Mouse (Mus musculus): ENCODE results near the gene Snf8.
A peak's percentile ranks its signal among the peaks of the same experiment; 100 is the strongest.

Snf8 gene

DNA sequence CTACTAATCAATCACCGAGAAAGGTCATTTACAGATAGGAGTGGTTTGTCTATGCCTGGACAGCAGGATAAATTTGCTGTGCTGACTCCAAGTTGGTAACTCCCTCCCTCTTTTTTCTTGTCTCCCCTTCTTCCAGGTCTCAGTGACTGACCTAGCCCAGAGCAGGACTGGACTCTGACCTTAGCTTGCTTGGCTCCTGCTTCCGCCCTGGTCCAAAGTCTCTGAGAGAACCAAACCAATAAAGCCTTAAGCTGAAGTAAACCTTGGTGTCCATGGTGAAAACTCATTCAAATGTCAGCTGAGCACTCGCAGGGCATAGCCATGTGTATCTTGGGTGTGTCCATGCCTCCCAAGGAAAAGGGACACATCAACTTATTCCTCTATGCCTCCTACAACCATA is 4.1 kb upstream of the Snf8 start:
- DNase-seq: no peak

GRCm38 (mm10) chr11:96031701-96032100 is 3.0 kb upstream of the Snf8 start:
- no peak for DNase-seq

GRCm38 (mm10) chr11:96033264-96033663 is 1.4 kb upstream of the Snf8 start:
- DNase-seq: no peak

- DNase-seq: no peak
These were observed 569 bp upstream of the Snf8 start for GRCm38 (mm10) chr11:96034116-96034515.

GRCm38 (mm10) chr11:96035133-96035532 is 448 bp downstream of the Snf8 start:
- DNase-seq: peak; percentile 23

- no peak for DNase-seq
These were observed 2.8 kb downstream of the Snf8 start for GRCm38 (mm10) chr11:96037499-96037898.

- no peak for DNase-seq
These were observed 3.9 kb downstream of the Snf8 start for GRCm38 (mm10) chr11:96038560-96038959.

DNA sequence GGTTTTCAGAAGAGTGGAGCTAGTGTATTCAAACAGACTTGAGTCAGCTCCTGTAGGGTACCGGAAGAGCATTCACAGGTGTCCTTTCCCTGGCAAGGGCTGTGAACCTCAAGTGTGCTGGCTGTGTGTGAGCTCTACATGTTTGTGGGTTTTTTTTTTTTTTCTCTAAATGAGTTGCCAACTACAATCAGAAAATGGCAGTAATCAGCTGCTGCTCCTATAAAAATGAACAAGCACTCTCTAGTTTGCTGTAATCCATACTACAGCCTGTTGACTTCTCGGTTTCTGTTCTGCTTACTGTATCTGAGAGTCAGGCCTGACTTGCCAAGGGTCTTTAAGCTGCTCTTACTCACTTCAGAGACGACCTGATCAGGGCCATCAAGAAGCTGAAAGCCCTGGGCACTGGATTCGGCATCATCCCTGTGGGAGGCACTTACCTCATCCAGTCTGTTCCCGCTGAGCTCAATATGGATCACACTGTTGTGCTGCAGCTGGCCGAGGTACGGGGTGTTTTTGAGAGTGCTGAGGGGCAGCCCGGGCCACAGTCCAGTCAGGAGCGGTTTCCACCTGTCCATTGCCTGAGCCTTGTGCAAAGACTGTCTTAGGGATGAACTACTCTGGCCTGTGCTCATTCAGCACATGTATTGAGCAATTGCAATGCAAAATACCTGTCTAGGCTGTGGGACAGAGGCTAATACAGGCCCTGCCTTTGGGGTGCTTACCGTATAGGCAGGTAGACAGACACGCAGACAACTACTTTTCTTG is 10.3 kb downstream of the Snf8 start:
- no peak for DNase-seq

DNA sequence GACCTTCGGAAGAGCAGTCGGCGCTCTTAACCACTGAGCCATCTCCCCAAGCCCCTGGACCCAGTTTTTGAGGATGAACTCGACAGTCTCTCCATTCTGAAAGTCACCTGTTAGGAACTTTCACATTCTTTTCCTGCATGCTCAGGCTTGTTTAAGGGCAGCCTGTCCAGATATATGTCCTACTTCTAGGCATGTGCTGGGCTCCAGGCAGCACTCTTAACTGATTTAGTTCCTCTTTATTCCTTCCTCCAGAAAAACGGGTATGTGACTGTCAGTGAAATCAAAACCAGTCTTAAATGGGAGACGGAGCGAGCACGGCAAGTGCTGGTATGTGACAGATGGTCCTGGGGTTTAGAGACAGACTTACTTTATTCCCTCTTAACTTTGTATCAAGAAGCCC is 11.3 kb downstream of the Snf8 start:
- DNase-seq: no peak

GRCm38 (mm10) chr11:96046793-96047192 is 12.1 kb downstream of the Snf8 start:
- no peak for DNase-seq

DNA sequence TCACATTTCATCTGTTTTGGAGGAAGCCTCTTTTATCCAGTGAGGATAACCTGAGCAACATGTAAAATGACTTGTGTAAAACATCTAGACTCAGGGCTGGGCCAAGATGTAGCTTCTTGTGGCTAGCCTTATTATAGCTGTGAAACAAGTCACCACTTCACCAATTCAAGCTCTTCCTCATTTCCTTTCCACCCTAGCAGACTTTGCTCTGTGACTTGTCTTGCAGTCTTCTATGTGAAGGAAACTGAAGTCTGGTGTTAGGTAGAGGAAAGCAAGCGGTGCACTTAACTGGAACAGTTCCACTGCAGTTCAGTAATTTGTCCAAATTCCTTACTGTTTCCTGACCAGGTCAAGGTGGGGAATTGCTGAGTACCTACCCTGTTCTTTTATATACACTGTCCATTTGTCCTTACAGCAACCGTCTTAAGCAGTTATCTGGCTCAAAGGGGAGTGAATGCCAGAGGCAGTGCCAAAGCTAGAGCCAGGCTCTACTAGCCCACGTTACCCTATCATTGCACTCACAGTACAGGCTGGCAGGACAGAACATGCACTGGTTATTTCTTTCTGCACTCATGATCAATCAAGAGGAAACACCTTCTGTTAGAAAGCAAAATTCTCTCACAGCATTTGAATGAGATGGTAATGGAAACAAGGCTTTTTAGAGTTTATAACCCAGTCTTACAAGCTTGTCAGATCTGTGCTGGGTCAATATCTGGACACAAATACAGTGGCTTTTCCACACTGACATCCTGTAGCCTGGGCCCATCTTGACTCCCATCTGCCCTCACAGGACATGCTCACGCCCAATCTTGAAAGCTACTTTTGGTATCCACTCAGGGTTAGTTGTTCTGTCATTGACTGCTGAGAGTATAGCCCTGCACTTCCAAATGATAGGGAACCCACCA is 13.0 kb downstream of the Snf8 start:
- DNase-seq: no peak

DNA sequence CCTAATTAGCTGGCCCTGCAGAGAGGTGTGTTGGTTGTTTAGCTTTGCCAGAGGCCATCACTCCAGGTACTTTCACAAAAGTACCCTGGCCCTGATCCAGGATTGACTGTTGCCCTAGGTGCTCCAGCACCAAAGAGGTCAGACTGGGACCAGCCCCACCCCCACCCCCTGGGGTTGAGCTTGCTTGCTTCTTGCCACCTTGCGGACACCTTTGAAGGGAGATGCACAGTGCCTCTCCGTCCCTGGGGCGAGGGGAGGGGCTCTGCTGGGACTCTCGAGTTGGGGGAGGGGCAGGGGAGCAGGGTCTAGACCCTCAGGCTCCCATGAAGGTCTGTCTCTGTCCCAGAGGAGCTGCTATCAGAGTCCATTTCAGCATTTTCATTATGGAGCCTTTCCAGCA is 15.3 kb downstream of the Snf8 start:
- DNase-seq: no peak

GRCm38 (mm10) chr11:96050854-96051253 is 16.2 kb downstream of the Snf8 start:
- DNase-seq: no peak

- DNase-seq: no peak
These were observed 23.6 kb downstream of the Snf8 start for GRCm38 (mm10) chr11:96058309-96058708.

GRCm38 (mm10) chr11:96064521-96065214 is 30.0 kb downstream of the Snf8 start:
- DNase-seq: no peak

GRCm38 (mm10) chr11:96065215-96065911 is 30.7 kb downstream of the Snf8 start, which contains the start of gene Ube2z:
TSS of gene Ube2z (minus strand) at chr11:96065388.
- DNase-seq: peak; percentile 98

GRCm38 (mm10) chr11:96068231-96068630 is 33.5 kb downstream of the Snf8 start:
- DNase-seq: no peak

GRCm38 (mm10) chr11:96070353-96070752 is 35.7 kb downstream of the Snf8 start:
- no peak for DNase-seq

- DNase-seq: no peak
These were observed 36.3 kb downstream of the Snf8 start for GRCm38 (mm10) chr11:96071013-96071412.

DNA sequence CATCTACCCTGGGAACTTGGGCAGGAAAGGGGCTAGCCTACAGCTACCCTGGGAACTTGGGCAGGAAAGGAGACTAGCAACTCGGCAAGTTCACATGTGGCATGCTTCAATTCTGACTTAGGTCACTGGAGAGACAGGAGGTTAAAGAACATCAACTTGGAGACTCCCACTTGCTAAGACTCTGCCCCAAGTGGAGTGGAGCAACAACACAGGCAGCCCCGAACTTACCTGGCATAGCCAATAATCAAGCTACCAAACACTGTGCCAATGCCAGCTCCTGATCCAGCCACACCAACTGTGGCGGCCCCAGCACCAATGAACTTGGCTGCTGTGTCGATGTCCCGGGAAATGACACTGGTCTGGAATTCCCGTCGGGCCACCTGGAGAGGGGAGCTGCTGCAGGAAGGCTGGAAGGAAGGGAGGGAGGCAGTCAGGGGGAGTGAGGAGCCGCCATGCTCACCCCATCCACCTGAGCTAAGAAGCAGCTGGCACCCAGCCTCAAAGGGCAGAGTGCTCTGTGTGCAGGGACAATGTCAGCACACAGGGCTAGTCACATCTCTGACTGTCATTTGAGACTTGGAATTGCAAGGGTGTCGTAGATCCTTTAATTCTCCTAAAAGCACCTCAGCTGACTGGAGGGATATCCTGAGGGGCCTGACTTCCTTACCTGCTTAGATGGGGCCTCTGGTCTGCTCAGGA is 38.8 kb downstream of the Snf8 start:
- no peak for DNase-seq

- DNase-seq: peak; percentile 47
These were observed 39.9 kb downstream of the Snf8 start for GRCm38 (mm10) chr11:96074351-96075176.

All from cerebellum, adult 11 months (tissue).